Mouse (Mus musculus) retina, postnatal 7 days (tissue): ENCODE measurements around the gene Arhgap23.
A peak's percentile ranks its signal among the peaks of the same experiment; 100 is the strongest.

Source experiments
- DNase-seq: peaks from one replicate; pipeline ENCODE4 v3.0.0-alpha.2; 2012; ENCODE audit warnings: low read depth, low spot score

Gene Arhgap23

GRCm38 (mm10) chr11:97415330-97415711, at the start of gene Arhgap23:
Gene Arhgap23, plus strand, starts transcription at chr11:97415533.
- no peak for DNase-seq

GRCm38 (mm10) chr11:97365556-97365955, 49.8 kb upstream of the Arhgap23 start:
- no peak for DNase-seq

- no peak for DNase-seq
Measured at GRCm38 (mm10) chr11:97368501-97368900, 46.8 kb upstream of the Arhgap23 start.

- no peak for DNase-seq
Measured at GRCm38 (mm10) chr11:97370329-97371091, 44.8 kb upstream of the Arhgap23 start.

- no peak for DNase-seq
Measured at GRCm38 (mm10) chr11:97372159-97372864, 43.0 kb upstream of the Arhgap23 start.

- DNase-seq, result no peak
Measured at GRCm38 (mm10) chr11:97373402-97373801, 41.9 kb upstream of the Arhgap23 start.

- no peak for DNase-seq
Measured at GRCm38 (mm10) chr11:97380036-97380435, 35.3 kb upstream of the Arhgap23 start.

- DNase-seq, result no peak
Measured at GRCm38 (mm10) chr11:97383017-97383416, 32.3 kb upstream of the Arhgap23 start.

- no peak for DNase-seq
Measured at GRCm38 (mm10) chr11:97383764-97384163, 31.6 kb upstream of the Arhgap23 start.

GRCm38 (mm10) chr11:97387811-97388210, 27.5 kb upstream of the Arhgap23 start:
- DNase-seq, result no peak

GRCm38 (mm10) chr11:97389127-97389526, 26.2 kb upstream of the Arhgap23 start:
- no peak for DNase-seq

- no peak for DNase-seq
Measured at GRCm38 (mm10) chr11:97393658-97394057, 21.7 kb upstream of the Arhgap23 start.

- no peak for DNase-seq
Measured at GRCm38 (mm10) chr11:97394146-97394545, 21.2 kb upstream of the Arhgap23 start.

- DNase-seq, result no peak
Measured at GRCm38 (mm10) chr11:97398506-97398905, 16.8 kb upstream of the Arhgap23 start.

GRCm38 (mm10) chr11:97399958-97400710, 15.2 kb upstream of the Arhgap23 start:
- peak; percentile 80 for DNase-seq

- DNase-seq, result no peak
Measured at GRCm38 (mm10) chr11:97401082-97401481, 14.3 kb upstream of the Arhgap23 start.

GRCm38 (mm10) chr11:97401686-97402435, 13.5 kb upstream of the Arhgap23 start:
- no peak for DNase-seq

GRCm38 (mm10) chr11:97402746-97403145, 12.6 kb upstream of the Arhgap23 start:
- DNase-seq, result no peak

- DNase-seq, result no peak
Measured at GRCm38 (mm10) chr11:97403614-97404183, 11.6 kb upstream of the Arhgap23 start.

GRCm38 (mm10) chr11:97404184-97404760, 11.1 kb upstream of the Arhgap23 start:
- peak; percentile 39 for DNase-seq

GRCm38 (mm10) chr11:97404761-97405190, 10.6 kb upstream of the Arhgap23 start:
- no peak for DNase-seq
